In the genomic region with DNA sequence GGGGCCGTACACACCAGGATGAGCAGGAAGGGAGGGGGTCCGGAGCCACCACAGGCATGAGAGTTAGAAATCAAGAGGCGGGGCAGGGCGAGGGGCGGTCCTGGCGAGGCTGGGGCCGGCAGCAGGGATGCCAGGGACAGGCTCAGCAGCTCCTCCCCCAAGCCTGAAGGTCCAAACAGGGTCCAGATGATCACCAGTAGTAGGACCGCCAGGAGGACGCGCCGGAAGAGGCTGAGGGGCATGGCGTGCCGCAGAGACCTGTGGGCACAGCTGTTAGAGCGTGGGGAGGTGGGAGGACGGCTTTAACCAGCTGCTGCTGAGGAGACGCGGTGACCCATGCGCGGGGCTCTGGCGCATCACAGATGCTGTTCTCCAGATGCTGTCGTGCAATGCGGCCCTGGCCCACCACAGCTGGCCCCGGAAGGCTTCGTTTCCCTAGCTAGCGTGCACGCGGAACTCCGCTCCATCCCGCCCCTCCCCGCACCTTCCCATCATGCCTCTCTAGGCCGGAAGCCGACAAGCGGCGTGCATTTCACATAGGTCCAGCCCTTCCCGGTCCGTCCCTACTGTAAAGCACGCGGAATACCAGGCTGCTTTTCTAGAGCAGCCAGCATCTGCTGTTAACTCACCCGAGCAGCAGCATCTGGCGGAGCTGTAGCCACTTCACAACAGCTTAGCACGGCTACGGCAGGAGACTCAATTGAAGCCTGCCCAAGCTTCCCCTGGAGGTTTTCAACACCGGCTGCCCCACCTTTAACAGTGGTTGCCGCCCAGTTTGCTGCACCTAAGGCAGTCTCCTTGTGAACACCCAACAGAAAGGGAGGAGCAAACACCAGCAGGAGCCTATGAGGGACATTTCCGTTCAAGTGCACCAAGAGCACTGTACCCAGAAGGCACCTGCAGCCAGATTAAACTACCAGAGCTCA, we compare ENCODE assay signal across 8 mouse cellular contexts. TPM values are rescaled to one million over a fixed set of nuclear protein-coding genes. Genes with fewer than 3 reads are reported as not detected.
DNase-seq lines count a peak whose midpoint lies in the region; ATAC-seq and TF ChIP-seq lines count a peak whose summit lies in the region.

A gene (minus strand): TSS at position 468 of the 926 bp plus-strand sequence.

- peak; percentile 50 for DNase-seq in 416B (ENCODE audit: low read depth)
- peak; percentile 83 for DNase-seq in adrenal gland, adult 8-10 months
- DNase-seq in embryonic facial prominence, embryonic 10.5 days (ENCODE audit: low spot score), result peak; percentile 90
- peak; percentile 82 to 83 for DNase-seq in heart, adult 18-20 months
- DNase-seq in kidney, adult 18-20 months, result peak; percentile 73
- DNase-seq in liver, result peak; percentile 87
- DNase-seq in midbrain, postnatal 0 days (ENCODE audit: low spot score), result peak; percentile 90
- DNase-seq in spleen, postnatal 14 days (ENCODE audit: low spot score in 2 of 2), result peak; percentile 47 to 59

- peak within 1 kb of the TSS; percentile 85 for H3K4me3 ChIP-seq in embryonic facial prominence, embryonic 10.5 days
- H3K4me3 ChIP-seq in midbrain, postnatal 0 days (ENCODE audit: low read depth, low read length), result peak within 1 kb of the TSS; percentile 52

- H3K27ac ChIP-seq in embryonic facial prominence, embryonic 10.5 days (replicated peaks), result peak within 1 kb of the TSS; percentile 86
- H3K27ac ChIP-seq in midbrain, postnatal 0 days (ENCODE audit: low read depth, low read length), result peak within 1 kb of the TSS; percentile 91

- H3K4me1 ChIP-seq in embryonic facial prominence, embryonic 10.5 days, result peaks cover 52% of the 10 kb centered on the region
- peaks cover 13% of the 10 kb centered on the region; the same call in 1 of the 2 replicates for H3K4me1 ChIP-seq in midbrain, postnatal 0 days (ENCODE audit: insufficient read depth, low read length)

- under 1% methylated on average over 45 of the region's 45 CpGs for WGBS in embryonic facial prominence, embryonic 10.5 days
- WGBS in midbrain, postnatal 0 days, result under 1% methylated on average over 45 of the region's 45 CpGs

- no peaks in the 10 kb centered on the region for H3K27me3 ChIP-seq in embryonic facial prominence, embryonic 10.5 days (replicated peaks; ENCODE audit: low read depth, poor library complexity, severe bottlenecking)
- no peaks in the 10 kb centered on the region for H3K27me3 ChIP-seq in midbrain, postnatal 0 days (ENCODE audit: insufficient read depth, low read length)

- H3K36me3 ChIP-seq in embryonic facial prominence, embryonic 10.5 days (replicated peaks), result peaks cover 78% of the 10 kb centered on the region
- peaks cover 22% of the 10 kb centered on the region for H3K36me3 ChIP-seq in midbrain, postnatal 0 days (ENCODE audit: insufficient read depth, low read length)

- peak within 1 kb of the TSS; percentile 79 for H3K9ac ChIP-seq in midbrain, postnatal 0 days (replicated peaks; ENCODE audit: low read length, poor library complexity, severe bottlenecking)

- peak; percentile 13 for TF ChIP-seq CTCF in midbrain, postnatal 0 days (IDR thresholded peaks at IDR 0.05)

- H3K9me3 ChIP-seq in embryonic facial prominence, embryonic 10.5 days, result no peaks in the 10 kb centered on the region
- no peaks in the 10 kb centered on the region for H3K9me3 ChIP-seq in midbrain, postnatal 0 days (ENCODE audit: low read length)

- peak; percentile 76 for ATAC-seq in midbrain, postnatal 0 days (ENCODE audit: low FRiP score)

- peak within 1 kb of the TSS; percentile 96 for H3K4me2 ChIP-seq in midbrain, postnatal 0 days (ENCODE audit: low read depth, low read length, poor library complexity, severe bottlenecking)

RNA-seq across cellular contexts. Expression of the gene that starts here (rescaled TPM):
- 1 to 10 TPM; 6.9 to 8.7 (median 7.6) TPM for total RNA-seq in adrenal gland, adult 8-10 months (2022)
- 3.6 and 4.5 TPM in 2 replicates for polyA plus RNA-seq in embryonic facial prominence, embryonic 10.5 days (2016; fragmentation: Nextera tagmentation; extraction: Ambion mirVana)
- total RNA-seq in heart, adult 18-20 months (2021), result 1 to 10 TPM; 1.3 to 1.8 TPM
- 8.6 and 14.1 TPM in 2 replicates for total RNA-seq in midbrain, postnatal 0 days (2014; rRNA removed)
- 11.1 and 14.0 TPM in 2 replicates for polyA plus RNA-seq in midbrain, postnatal 0 days (2015; fragmentation: Nextera tagmentation; extraction: Ambion mirVana)

Comparison
In these comparisons a context has a peak if more than half of its experiments do, and no peak if none do; other contexts are left out.
1. Peak in every context shown above with its lines: DNase-seq, ATAC-seq, H3K4me3 ChIP-seq and H3K27ac ChIP-seq.